Mouse (Mus musculus): ENCODE data around the gene Pglyrp1. TPM values are rescaled to one million over a fixed set of nuclear protein-coding genes. Genes with fewer than 3 reads are reported as not detected.

Pglyrp1 gene
- polyA plus RNA-seq, 1 experiment, result 93.4 TPM

DNA sequence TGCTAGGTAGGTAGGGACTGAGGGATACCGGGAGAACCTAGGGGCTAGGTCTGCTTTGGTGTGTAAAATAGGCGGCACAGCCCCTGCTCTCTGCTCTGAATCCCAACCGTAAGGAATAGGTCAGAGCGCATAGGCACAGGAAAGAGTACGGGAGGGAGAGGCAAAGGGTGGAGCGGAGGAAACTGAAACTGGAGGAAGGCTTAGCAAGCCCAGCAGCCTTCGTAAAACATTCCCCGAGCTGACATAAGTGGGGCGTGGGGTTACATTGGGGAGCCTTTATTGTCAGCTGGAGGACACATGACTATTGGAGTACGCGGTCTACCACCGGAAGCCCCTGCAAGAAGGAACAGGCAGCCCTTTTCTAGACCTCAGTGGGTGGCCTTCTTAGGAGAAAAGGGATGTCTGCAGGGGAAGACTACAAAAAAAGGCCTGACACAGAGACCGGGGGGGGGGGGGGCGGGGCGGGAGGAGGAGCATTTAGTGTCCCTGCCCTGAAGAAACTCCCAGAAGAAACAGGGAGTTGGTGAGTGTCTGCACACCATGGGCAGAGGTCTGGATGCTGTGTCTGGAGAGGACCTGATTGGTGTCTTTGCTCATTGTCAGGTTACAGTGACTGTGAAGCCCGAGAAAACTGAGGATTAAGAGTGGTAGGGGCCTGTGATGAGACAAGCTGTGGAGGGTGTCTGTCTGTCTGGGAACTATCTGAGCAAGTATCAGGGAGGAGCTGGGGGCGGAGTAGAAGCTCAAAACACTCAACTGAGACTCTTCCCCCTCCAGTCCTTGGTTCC, 30.6 kb upstream of the Pglyrp1 start:
- Histone ChIP-seq H3K27ac (ENCODE audit: insufficient read depth, low read length) (peak overlapping the region; percentile 70), H3K36me3 (ENCODE audit: control insufficient read depth, insufficient read depth, low read length) (no peaks in the 10 kb centered on the region), H3K4me3 (ENCODE audit: extremely low read depth, insufficient read depth, insufficient read length) (peak overlapping the region; percentile 31; the same call in 1 of the 2 replicates), H3K4me1 (ENCODE audit: control insufficient read depth, insufficient read depth, insufficient read length) (no peaks in the 10 kb centered on the region), H3K27me3 (ENCODE audit: control insufficient read depth, insufficient read depth, low read length) (no peaks in the 10 kb centered on the region)
- DNase-seq (ENCODE audit: low read depth in 1 of 2, low spot score in 2 of 2), result peak in 1 of 2 experiments; percentile 7
- 6% methylated on average over 14 of the region's 17 CpGs for WGBS
- TF ChIP-seq POLR2A (IDR thresholded peaks at IDR 0.05; ENCODE audit: low read depth, low read length) (no peak), CTCF (IDR thresholded peaks at IDR 0.05; ENCODE audit: extremely low read depth, insufficient read depth, insufficient read length, insufficient replicate concordance) (no peak)

DNA sequence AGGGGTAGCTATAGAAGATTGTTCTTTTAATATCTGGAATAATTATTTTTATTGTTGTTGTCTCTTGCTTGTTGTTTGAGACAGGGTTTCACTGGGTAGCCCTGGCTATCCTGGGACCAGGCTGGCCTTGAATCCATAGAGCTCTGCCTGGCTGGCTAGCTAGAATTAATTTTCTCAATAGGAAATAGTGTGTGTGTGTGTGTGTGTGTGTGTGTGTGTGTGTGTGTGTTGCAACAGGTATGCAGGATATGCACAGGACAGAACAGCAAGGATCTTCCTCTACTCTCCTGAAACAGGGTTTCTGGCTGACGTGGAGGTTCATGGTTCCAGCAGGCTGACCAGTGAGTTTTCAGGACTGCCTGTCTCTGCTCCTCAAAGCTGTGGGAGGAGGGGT, 30.0 kb upstream of the Pglyrp1 start:
- no peak for DNase-seq (ENCODE audit: low read depth in 1 of 2, low spot score in 2 of 2)
- 87% methylated on average over 1 of the region's 1 CpGs for WGBS
- no peaks in the 10 kb centered on the region for H3K4me1 ChIP-seq (ENCODE audit: control insufficient read depth, insufficient read depth, insufficient read length)
- no peak overlapping the region for H3K27ac ChIP-seq (ENCODE audit: insufficient read depth, low read length)
- H3K27me3 ChIP-seq (ENCODE audit: control insufficient read depth, insufficient read depth, low read length), result no peaks in the 10 kb centered on the region
- no peaks in the 10 kb centered on the region for H3K36me3 ChIP-seq (ENCODE audit: control insufficient read depth, insufficient read depth, low read length)
- TF ChIP-seq CTCF (IDR thresholded peaks at IDR 0.05; ENCODE audit: extremely low read depth, insufficient read depth, insufficient read length, insufficient replicate concordance) (no peak), POLR2A (IDR thresholded peaks at IDR 0.05; ENCODE audit: low read depth, low read length) (no peak)
- H3K4me3 ChIP-seq (ENCODE audit: extremely low read depth, insufficient read depth, insufficient read length), result no peak overlapping the region

DNA sequence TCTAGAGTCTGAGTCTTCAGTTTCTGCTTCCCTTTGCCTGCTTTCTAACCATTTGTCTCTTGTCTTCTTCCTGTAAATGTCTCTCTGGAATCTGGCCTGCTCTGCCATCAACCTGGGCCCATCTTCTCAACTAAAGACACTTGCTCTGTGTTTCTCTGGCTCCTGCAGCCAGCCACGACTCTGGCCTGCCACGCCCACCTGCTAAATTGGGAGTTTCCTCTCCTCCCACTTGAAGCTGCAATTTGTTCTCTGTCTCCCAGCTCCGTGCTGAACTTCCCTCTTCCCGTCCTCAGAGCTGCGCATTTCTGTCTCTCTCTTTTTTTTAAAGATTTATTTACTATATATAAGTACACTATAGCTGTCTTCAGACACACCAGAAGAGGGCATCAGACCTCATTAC, 26.3 kb upstream of the Pglyrp1 start:
- Histone ChIP-seq H3K4me3 (ENCODE audit: extremely low read depth, insufficient read depth, insufficient read length) (no peak overlapping the region), H3K4me1 (ENCODE audit: control insufficient read depth, insufficient read depth, insufficient read length) (no peaks in the 10 kb centered on the region), H3K27ac (ENCODE audit: insufficient read depth, low read length) (no peak overlapping the region), H3K36me3 (ENCODE audit: control insufficient read depth, insufficient read depth, low read length) (no peaks in the 10 kb centered on the region), H3K27me3 (ENCODE audit: control insufficient read depth, insufficient read depth, low read length) (no peaks in the 10 kb centered on the region)
- DNase-seq (ENCODE audit: low read depth in 1 of 2, low spot score in 2 of 2), result no peak
- TF ChIP-seq POLR2A (IDR thresholded peaks at IDR 0.05; ENCODE audit: low read depth, low read length) (no peak), CTCF (IDR thresholded peaks at IDR 0.05; ENCODE audit: extremely low read depth, insufficient read depth, insufficient read length, insufficient replicate concordance) (no peak)
- 37% methylated on average over 5 of the region's 5 CpGs for WGBS

DNA sequence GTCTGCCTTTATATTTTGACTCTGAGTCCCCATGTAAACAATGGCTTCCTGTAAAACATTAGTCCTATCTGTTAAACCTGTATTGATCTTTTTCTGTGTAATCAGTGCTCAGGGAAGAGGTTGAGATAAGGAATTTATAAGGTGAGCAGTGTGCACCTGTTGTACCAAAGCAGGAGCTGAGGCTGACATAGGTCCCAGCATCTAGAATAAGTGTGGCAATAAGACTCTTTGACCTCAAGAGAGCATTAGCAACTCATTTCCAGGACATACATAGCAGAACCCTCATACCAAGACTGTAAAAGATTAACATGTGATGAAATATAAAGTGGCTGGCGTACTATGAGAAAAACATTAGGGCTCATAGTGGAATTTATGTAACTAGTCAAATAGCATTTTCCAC, 22.7 kb upstream of the Pglyrp1 start:
- no peaks in the 10 kb centered on the region for H3K27me3 ChIP-seq (ENCODE audit: control insufficient read depth, insufficient read depth, low read length)
- no peak for DNase-seq (ENCODE audit: low read depth in 1 of 2, low spot score in 2 of 2)
- WGBS, result 83% methylated on average over 1 of the region's 1 CpGs
- no peak for TF ChIP-seq POLR2A (IDR thresholded peaks at IDR 0.05; ENCODE audit: low read depth, low read length)
- TF ChIP-seq CTCF (IDR thresholded peaks at IDR 0.05; ENCODE audit: extremely low read depth, insufficient read depth, insufficient read length, insufficient replicate concordance), result no peak
- no peaks in the 10 kb centered on the region for H3K4me1 ChIP-seq (ENCODE audit: control insufficient read depth, insufficient read depth, insufficient read length)
- H3K36me3 ChIP-seq (ENCODE audit: control insufficient read depth, insufficient read depth, low read length), result no peaks in the 10 kb centered on the region
- no peak overlapping the region for H3K27ac ChIP-seq (ENCODE audit: insufficient read depth, low read length)
- H3K4me3 ChIP-seq (ENCODE audit: extremely low read depth, insufficient read depth, insufficient read length), result no peak overlapping the region

DNA sequence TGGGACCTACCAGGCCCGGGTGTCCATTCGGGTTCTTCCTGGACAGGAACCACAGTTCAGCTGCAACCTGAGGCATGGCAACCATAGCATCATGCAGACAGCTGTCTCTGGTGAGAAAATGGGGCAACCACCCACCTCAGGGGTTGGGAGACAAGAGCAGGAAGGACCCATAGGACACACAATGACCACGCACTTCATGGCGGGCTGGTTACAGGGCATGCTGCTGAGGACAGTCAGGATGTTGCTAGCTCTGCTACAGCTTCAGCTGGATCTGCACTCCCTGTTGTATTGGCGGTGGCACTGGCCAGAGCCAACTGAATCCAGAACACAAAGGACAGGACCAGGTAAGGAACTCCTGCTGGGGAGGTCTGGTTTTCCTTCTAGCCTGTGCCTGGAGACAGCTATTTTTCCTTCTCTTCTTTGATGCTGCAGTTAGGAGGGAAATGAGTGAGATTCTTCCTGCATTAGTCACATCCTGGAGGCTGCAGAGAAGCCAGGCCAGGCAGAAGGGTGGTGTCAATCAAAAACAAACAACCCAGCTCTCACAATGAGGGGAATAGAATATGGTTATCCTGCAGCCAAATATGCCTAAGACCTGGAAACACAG, 12.7 kb upstream of the Pglyrp1 start:
- Histone ChIP-seq H3K36me3 (ENCODE audit: control insufficient read depth, insufficient read depth, low read length) (no peaks in the 10 kb centered on the region), H3K27ac (ENCODE audit: insufficient read depth, low read length) (0 out of 2 replicates have a peak overlapping the region, but pooled peaks have one; percentile 5), H3K27me3 (ENCODE audit: control insufficient read depth, insufficient read depth, low read length) (no peaks in the 10 kb centered on the region), H3K4me1 (ENCODE audit: control insufficient read depth, insufficient read depth, insufficient read length) (no peaks in the 10 kb centered on the region), H3K4me3 (ENCODE audit: extremely low read depth, insufficient read depth, insufficient read length) (no peak overlapping the region)
- WGBS, result 70% methylated on average over 5 of the region's 5 CpGs
- no peak for TF ChIP-seq CTCF (IDR thresholded peaks at IDR 0.05; ENCODE audit: extremely low read depth, insufficient read depth, insufficient read length, insufficient replicate concordance)
- TF ChIP-seq POLR2A (IDR thresholded peaks at IDR 0.05; ENCODE audit: low read depth, low read length), result no peak
- no peak for DNase-seq (ENCODE audit: low read depth in 1 of 2, low spot score in 2 of 2)

DNA sequence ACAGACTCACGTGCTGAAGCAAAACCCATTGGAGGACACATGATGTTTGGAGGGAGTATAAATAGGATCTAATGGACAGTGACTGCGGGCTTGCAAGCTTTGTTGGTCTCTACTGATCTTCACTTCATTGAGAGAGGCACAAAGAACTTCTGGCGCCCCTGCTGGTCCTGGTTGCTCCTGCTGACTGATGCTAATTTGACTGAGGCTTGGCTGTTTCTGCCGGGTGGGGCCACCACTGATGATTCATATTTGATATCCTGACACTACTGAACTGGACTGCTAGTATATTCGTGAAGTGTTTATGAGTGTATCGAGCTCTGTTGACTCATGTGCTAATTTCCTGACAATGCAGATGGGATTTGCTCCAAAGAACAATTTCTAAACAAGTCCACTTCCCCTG, 8.3 kb upstream of the Pglyrp1 start:
- DNase-seq (ENCODE audit: low read depth in 1 of 2, low spot score in 2 of 2), result no peak
- TF ChIP-seq CTCF (IDR thresholded peaks at IDR 0.05; ENCODE audit: extremely low read depth, insufficient read depth, insufficient read length, insufficient replicate concordance) (no peak), POLR2A (IDR thresholded peaks at IDR 0.05; ENCODE audit: low read depth, low read length) (no peak)
- Histone ChIP-seq H3K27me3 (ENCODE audit: control insufficient read depth, insufficient read depth, low read length) (no peaks in the 10 kb centered on the region), H3K36me3 (ENCODE audit: control insufficient read depth, insufficient read depth, low read length) (no peaks in the 10 kb centered on the region), H3K4me3 (ENCODE audit: extremely low read depth, insufficient read depth, insufficient read length) (no peak overlapping the region), H3K4me1 (ENCODE audit: control insufficient read depth, insufficient read depth, insufficient read length) (no peaks in the 10 kb centered on the region), H3K27ac (ENCODE audit: insufficient read depth, low read length) (no peak overlapping the region)
- WGBS, result 84% methylated on average over 6 of the region's 6 CpGs

DNA sequence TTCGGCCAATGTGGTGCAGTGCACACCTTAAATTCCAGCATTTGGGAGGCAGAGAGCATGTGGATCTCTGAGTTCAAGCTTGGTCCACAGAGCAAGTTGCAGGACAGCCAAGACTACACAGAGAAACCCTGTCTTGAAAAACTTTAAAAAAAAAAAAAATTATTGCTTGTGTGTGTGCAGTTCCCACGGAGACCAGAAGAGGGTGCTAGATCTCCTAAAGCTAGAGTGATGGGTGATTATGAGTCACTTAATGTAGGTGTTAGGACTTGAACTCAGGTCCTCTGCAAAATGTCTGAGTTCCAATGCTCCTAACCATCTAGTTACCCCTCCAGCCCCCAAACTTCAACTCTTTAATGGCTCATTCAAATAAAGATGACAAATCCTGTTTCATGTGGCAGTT, 2.6 kb upstream of the Pglyrp1 start:
- H3K27ac ChIP-seq (ENCODE audit: insufficient read depth, low read length), result no peak overlapping the region
- no peak for DNase-seq (ENCODE audit: low read depth in 1 of 2, low spot score in 2 of 2)
- H3K27me3 ChIP-seq (ENCODE audit: control insufficient read depth, insufficient read depth, low read length), result no peaks in the 10 kb centered on the region
- WGBS, result 86% methylated on average over 2 of the region's 2 CpGs
- no peaks in the 10 kb centered on the region for H3K36me3 ChIP-seq (ENCODE audit: control insufficient read depth, insufficient read depth, low read length)
- H3K4me1 ChIP-seq (ENCODE audit: control insufficient read depth, insufficient read depth, insufficient read length), result no peaks in the 10 kb centered on the region
- no peak for TF ChIP-seq POLR2A (IDR thresholded peaks at IDR 0.05; ENCODE audit: low read depth, low read length)
- TF ChIP-seq CTCF (IDR thresholded peaks at IDR 0.05; ENCODE audit: extremely low read depth, insufficient read depth, insufficient read length, insufficient replicate concordance), result no peak
- no peak overlapping the region for H3K4me3 ChIP-seq (ENCODE audit: extremely low read depth, insufficient read depth, insufficient read length)
